Mouse (Mus musculus) liver, embryonic 14.5 days (tissue): ENCODE measurements around the gene Cd3e.

Experiments
- CTCF ChIP-seq: IDR thresholded peaks from 2 replicates; pipeline ENCODE4 v1.5.1; 2016; ENCODE audit warnings: antibody characterized with exemption, low read depth, control low read depth
- EP300 ChIP-seq: IDR thresholded peaks from 2 replicates; pipeline ENCODE4 v1.6.1; 2016; ENCODE audit warnings: antibody characterized with exemption, low read depth

DNA sequence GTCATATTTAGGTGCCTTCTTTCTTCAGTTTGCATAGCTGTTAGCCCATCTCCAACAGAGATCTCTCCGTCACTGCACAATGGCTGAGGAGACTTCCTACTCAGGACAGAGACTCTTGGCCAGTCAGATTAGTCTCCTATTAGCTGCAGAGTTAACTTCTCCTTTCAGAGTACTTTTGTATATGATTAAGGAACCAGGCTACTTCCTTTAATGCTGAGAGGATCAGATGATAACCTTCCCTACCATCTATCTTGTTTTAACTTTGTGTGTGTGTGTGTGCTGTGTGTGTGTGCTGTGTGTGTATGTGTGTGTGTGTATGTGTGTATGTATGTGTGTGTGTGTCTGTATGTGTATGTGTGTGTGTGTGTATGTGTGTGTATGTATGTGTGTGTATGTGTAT, 40.3 kb upstream of the Cd3e start:
- TF ChIP-seq CTCF (no peak), EP300 (no peak)
